Mouse (Mus musculus) brown adipose tissue, adult 24 weeks (tissue): Measurements from ENCODE around the gene B4galt4. TPM values are rescaled to one million over a fixed set of nuclear protein-coding genes. Genes with fewer than 3 reads are reported as not detected.

Source experiments
- H3K27ac ChIP-seq: fragments of 200-500 bp; replicated peaks from 2 replicates; pipeline ENCODE4 v1.5.1; 2012; ENCODE audit warnings: low read depth, mild to moderate bottlenecking, low read length
- H3K4me1 ChIP-seq: fragments of 200-500 bp; 2 replicates; pipeline ENCODE4 v1.6.1; 2012; ENCODE audit warnings: low read length, mixed read lengths; ENCODE audit not compliant: control insufficient read depth, insufficient read depth, insufficient read length
- H3K4me3 ChIP-seq: fragments of 200-500 bp; 2 replicates; pipeline ENCODE4 v1.5.1; 2012; ENCODE audit warnings: low read depth, mild to moderate bottlenecking, low read length, moderate library complexity; ENCODE audit not compliant: insufficient read depth
- polyA plus RNA-seq: library from polyadenylated mRNA; stranded (reverse); fragments of >200 nt; gene quantifications from 2 replicates; pipeline ENCODE4 v1.2.4, GENCODE M21; 2012; ENCODE audit not compliant: missing spikeins, insufficient read depth, insufficient read length

B4galt4 gene
- polyA plus RNA-seq: 2.4 and 3.5 TPM in 2 replicates

- Histone ChIP-seq H3K27ac (peak within 1 kb of the TSS; percentile 97), H3K4me1 (no peaks in the 10 kb centered on the region), H3K4me3 (peak within 1 kb of the TSS; percentile 94)
These were observed at the start of gene B4galt4 for GRCm38 (mm10) chr16:38742113-38742658. Gene B4galt4, plus strand, starts transcription at chr16:38742264.

- Histone ChIP-seq H3K4me3 (no peak overlapping the region), H3K4me1 (peaks cover 23% of the 10 kb centered on the region), H3K27ac (no peak overlapping the region)
These were observed 47.0 kb upstream of the B4galt4 start for GRCm38 (mm10) chr16:38694906-38695540.

GRCm38 (mm10) chr16:38695557-38695956 lies 46.5 kb upstream of the B4galt4 start:
- Histone ChIP-seq H3K27ac (no peak overlapping the region), H3K4me1 (peaks cover 20% of the 10 kb centered on the region), H3K4me3 (no peak overlapping the region)

GRCm38 (mm10) chr16:38697611-38698010 lies 44.5 kb upstream of the B4galt4 start:
- Histone ChIP-seq H3K4me1 (peaks cover 29% of the 10 kb centered on the region), H3K4me3 (no peak overlapping the region), H3K27ac (no peak overlapping the region)

- H3K4me1 ChIP-seq: peaks cover 24% of the 10 kb centered on the region
- H3K4me3 ChIP-seq: peak overlapping the region; percentile 30; the same call in 1 of the 2 replicates
- H3K27ac ChIP-seq: no peak overlapping the region
These were observed 41.5 kb upstream of the B4galt4 start for GRCm38 (mm10) chr16:38700392-38701162.

- H3K4me1 ChIP-seq: peaks cover 26% of the 10 kb centered on the region
- H3K27ac ChIP-seq: peak overlapping the region; percentile 71
- H3K4me3 ChIP-seq: no peak overlapping the region
These were observed 40.4 kb upstream of the B4galt4 start for GRCm38 (mm10) chr16:38701492-38702185.

GRCm38 (mm10) chr16:38702316-38702715 lies 39.7 kb upstream of the B4galt4 start:
- Histone ChIP-seq H3K27ac (peak overlapping the region; percentile 71), H3K4me1 (peaks cover 31% of the 10 kb centered on the region), H3K4me3 (no peak overlapping the region)

GRCm38 (mm10) chr16:38703501-38703900 lies 38.6 kb upstream of the B4galt4 start:
- H3K4me3 ChIP-seq: no peak overlapping the region
- peak overlapping the region; percentile 40; the same call in 1 of the 2 replicates for H3K27ac ChIP-seq
- H3K4me1 ChIP-seq: peaks cover 30% of the 10 kb centered on the region

- Histone ChIP-seq H3K27ac (peak overlapping the region; percentile 17; the same call in 1 of the 2 replicates), H3K4me1 (peaks cover 32% of the 10 kb centered on the region), H3K4me3 (no peak overlapping the region)
These were observed 36.4 kb upstream of the B4galt4 start for GRCm38 (mm10) chr16:38705531-38706281.

- H3K4me1 ChIP-seq: peaks cover 23% of the 10 kb centered on the region
- H3K27ac ChIP-seq: peak overlapping the region; percentile 17; the same call in 1 of the 2 replicates
- H3K4me3 ChIP-seq: no peak overlapping the region
These were observed 35.3 kb upstream of the B4galt4 start for GRCm38 (mm10) chr16:38706782-38707181.

- Histone ChIP-seq H3K4me1 (peaks cover 16% of the 10 kb centered on the region), H3K4me3 (peak overlapping the region; percentile 43), H3K27ac (peak overlapping the region; percentile 20; the same call in 1 of the 2 replicates)
These were observed 33.0 kb upstream of the B4galt4 start for GRCm38 (mm10) chr16:38708962-38709520.

GRCm38 (mm10) chr16:38711245-38711644 lies 30.8 kb upstream of the B4galt4 start:
- Histone ChIP-seq H3K27ac (peak overlapping the region; percentile 77), H3K4me1 (peaks cover 16% of the 10 kb centered on the region)

GRCm38 (mm10) chr16:38712105-38712504 lies 30.0 kb upstream of the B4galt4 start:
- H3K27ac ChIP-seq: peak overlapping the region; percentile 97

More at GRCm38 (mm10) chr16:38711245-38711644, 30.8 kb upstream of the B4galt4 start:
- peak overlapping the region; percentile 43 for H3K4me3 ChIP-seq

More at GRCm38 (mm10) chr16:38712105-38712504, 30.0 kb upstream of the B4galt4 start:
- H3K4me1 ChIP-seq: peaks cover 10% of the 10 kb centered on the region
- peak overlapping the region; percentile 96 for H3K4me3 ChIP-seq
